Mouse (Mus musculus): ENCODE measurements around the gene 1700010I14Rik.

1700010I14Rik gene

DNA sequence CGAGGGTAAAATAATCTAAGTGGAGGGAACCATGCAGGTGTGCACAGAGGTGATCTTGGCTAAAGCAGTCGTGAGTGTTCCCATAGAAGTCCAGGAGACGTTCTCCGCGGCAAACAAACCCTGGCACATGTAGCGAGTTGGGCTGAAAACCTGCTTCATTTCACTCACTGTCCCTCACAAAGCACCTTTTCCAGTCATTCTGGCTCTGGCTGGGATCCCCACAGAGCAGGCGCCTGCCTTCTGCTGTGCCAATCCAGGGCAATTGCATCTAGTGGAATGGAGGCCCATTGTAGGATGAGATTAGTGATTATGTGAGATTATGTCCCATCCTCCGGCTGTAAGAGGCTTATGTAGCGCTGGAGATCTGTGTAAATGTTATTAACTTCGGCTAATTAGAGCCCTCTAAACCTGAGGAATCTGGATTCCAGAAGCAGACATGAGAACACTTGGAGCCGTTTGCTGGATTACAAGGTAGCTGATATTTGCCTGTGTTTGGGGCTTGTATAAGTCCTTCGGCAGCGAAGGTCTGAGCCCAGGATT lies 64.4 kb downstream of the 1700010I14Rik start:
- DNase-seq (ENCODE audit: low read depth, low spot score) = no peak
- Histone ChIP-seq H3K36me3 (ENCODE audit: control insufficient read depth, insufficient read depth, low read length, poor library complexity, severe bottlenecking) (no peaks in the 10 kb centered on the region), H3K27me3 (ENCODE audit: control insufficient read depth, insufficient read depth, low read length, poor library complexity, severe bottlenecking) (no peaks in the 10 kb centered on the region)

DNA sequence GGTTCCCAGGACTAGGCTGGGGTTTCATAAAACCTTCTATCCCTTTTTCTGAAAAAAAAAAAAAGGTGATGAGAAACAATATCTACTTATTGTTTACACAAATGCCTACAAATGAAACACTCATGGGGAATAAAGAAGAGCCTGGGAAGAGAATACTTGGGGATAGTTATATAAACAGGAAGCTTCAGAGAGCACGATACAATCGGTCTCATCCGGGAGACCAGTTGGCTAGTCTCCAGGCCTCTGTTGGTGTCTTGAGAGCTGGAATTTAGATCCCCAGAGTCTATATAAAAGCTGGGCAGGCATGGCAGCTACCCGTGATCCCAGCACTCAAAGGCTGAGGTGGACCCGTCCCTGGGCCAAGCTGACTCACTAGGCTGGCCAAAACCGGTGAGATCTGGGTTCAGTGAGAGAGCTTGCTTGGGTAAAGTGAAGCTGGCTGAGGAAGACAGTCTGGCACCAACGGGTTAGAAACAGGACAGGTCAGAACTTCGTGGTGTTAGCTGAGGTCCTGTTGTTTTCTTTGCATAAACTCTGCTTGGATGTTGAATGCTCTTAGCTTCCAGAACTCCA lies 71.3 kb downstream of the 1700010I14Rik start:
- DNase-seq (ENCODE audit: low read depth, low spot score) = no peak

More for the DNA sequence above, 71.3 kb downstream of the 1700010I14Rik start:
- H3K27me3 ChIP-seq (ENCODE audit: control insufficient read depth, insufficient read depth, low read length, poor library complexity, severe bottlenecking) = no peaks in the 10 kb centered on the region; the same call in 1 of the 2 replicates
- H3K36me3 ChIP-seq (ENCODE audit: control insufficient read depth, insufficient read depth, low read length, poor library complexity, severe bottlenecking) = no peaks in the 10 kb centered on the region

All from splenic B cell, adult 2 months (primary cell).